Comparison of ENCODE assay signal across 18 mouse cellular contexts in genomic region chr2:153554543-153554942, GRCm38 (mm10).
"Had no signal": no experiment of that assay in that cellular context is flagged by ENCODE, and none has a peak within 500 bp of the region (broad histone marks: within the 10 kb centered on the region; RNA-seq: fewer than 3 reads in every experiment).

No protein-coding gene starts in this region.

- H3K9ac ChIP-seq: lung, embryonic 14.5 days; midbrain, embryonic 12.5 days; neural tube, embryonic 13.5 days; neural tube, embryonic 15.5 days had no signal

- H3K27me3 ChIP-seq: neural tube, embryonic 13.5 days; neural tube, embryonic 15.5 days had no signal

- DNase-seq: lung, embryonic 14.5 days; lung, postnatal 10 days; lung, postnatal 4 days; midbrain, embryonic 14.5 days; retina, postnatal 1 day; right cerebral cortex, adult 18-20 months; right cerebral cortex, postnatal 25 days; right cerebral cortex, postnatal 4 days; spleen, adult 18-20 months; thymus, adult 18-20 months; thymus, postnatal 14 days; thymus, postnatal 36 days had no signal

- H3K4me2 ChIP-seq: lung, embryonic 14.5 days; midbrain, embryonic 12.5 days; neural tube, embryonic 13.5 days; neural tube, embryonic 15.5 days had no signal

- H3K36me3 ChIP-seq: midbrain, embryonic 10.5 days; midbrain, embryonic 12.5 days; neural tube, embryonic 13.5 days; neural tube, embryonic 15.5 days had no signal

- H3K9me3 ChIP-seq: midbrain, embryonic 10.5 days; midbrain, embryonic 12.5 days; neural tube, embryonic 13.5 days; neural tube, embryonic 15.5 days had no signal

- ATAC-seq: midbrain, embryonic 16.5 days had no signal

- H3K4me3 ChIP-seq: midbrain, embryonic 10.5 days; midbrain, embryonic 12.5 days; myocyte; neural tube, embryonic 13.5 days; neural tube, embryonic 15.5 days had no signal

- H3K27ac ChIP-seq: midbrain, embryonic 10.5 days; midbrain, embryonic 12.5 days; neural tube, embryonic 13.5 days; neural tube, embryonic 15.5 days had no signal
